Comparison of ENCODE assay signal across 21 mouse cellular contexts in the genomic region with DNA sequence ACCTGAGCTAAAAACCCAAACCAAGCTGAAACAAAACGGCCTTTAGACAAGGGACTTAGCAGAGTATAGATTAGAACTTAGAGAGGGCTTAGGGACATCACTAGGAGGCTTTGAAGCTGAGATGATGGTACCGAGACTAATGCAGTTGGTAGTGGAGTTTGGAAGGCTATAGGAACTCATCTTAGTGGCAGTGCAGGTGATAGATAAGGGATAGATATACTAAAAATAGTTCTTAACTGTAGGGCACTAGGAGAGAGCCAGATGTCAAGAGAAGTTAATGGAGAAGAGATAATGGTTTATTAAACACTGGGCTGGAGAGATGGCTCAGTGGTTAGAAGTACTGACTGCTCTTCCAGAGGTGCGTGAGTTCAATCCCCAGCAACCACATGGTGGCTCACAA. TPM values are rescaled to one million over a fixed set of nuclear protein-coding genes. Genes with fewer than 3 reads are reported as not detected.
DNase-seq lines count a peak whose midpoint lies in the region; ATAC-seq and TF ChIP-seq lines count a peak whose summit lies in the region.
"Had no signal": no experiment of that assay in that cellular context is flagged by ENCODE, and none has a peak within 500 bp of the region (broad histone marks: within the 10 kb centered on the region; RNA-seq: fewer than 3 reads in every experiment).

No protein-coding gene starts in this region.

- no peaks in the 10 kb centered on the region for H3K79me2 ChIP-seq in MEL (ENCODE audit: control insufficient read depth, insufficient read depth, low read length, poor library complexity)

- H3K4me3 ChIP-seq in G1E (ENCODE audit: low read depth, low read length) = no peak overlapping the region
- no peak overlapping the region for H3K4me3 ChIP-seq in MEL (ENCODE audit: control insufficient read depth in 1 of 2, insufficient read depth in 1 of 2, low read depth in 2 of 2, low read length in 2 of 2)
- H3K4me3 ChIP-seq in liver, embryonic 12.5 days = no peak overlapping the region
- H3K4me3 ChIP-seq in liver, embryonic 16.5 days (ENCODE audit: low read depth, low read length) = no peak overlapping the region
- H3K4me3 ChIP-seq in cerebellum, adult 2 months (replicated peaks; ENCODE audit: insufficient read depth, low read depth, low read length) = no peak overlapping the region
- H3K4me3 ChIP-seq: embryonic facial prominence, embryonic 15.5 days; forebrain, embryonic 12.5 days; heart, embryonic 10.5 days; hindbrain, embryonic 12.5 days had no signal

- WGBS in liver, embryonic 12.5 days (ENCODE audit: insufficient replicate concordance) = 37% methylated on average over 3 of the region's 3 CpGs
- 26% methylated on average over 3 of the region's 3 CpGs for WGBS in liver, embryonic 16.5 days (ENCODE audit: insufficient replicate concordance)
- WGBS in cerebellum, adult 2 months = 89% methylated on average over 3 of the region's 3 CpGs

- H3K4me1 ChIP-seq in G1E (ENCODE audit: insufficient read depth, low read depth, low read length) (peaks cover 42% of the 10 kb centered on the region), MEL (ENCODE audit: control insufficient read depth in 1 of 2, insufficient read depth in 2 of 2, low read length in 2 of 2) (peaks cover 3 to 7% of the 10 kb centered on the region in 2 experiments; a peak in 3 of 4 replicates)
- peaks cover 32% of the 10 kb centered on the region for H3K4me1 ChIP-seq in liver, embryonic 12.5 days
- H3K4me1 ChIP-seq in liver, embryonic 16.5 days (ENCODE audit: control insufficient read depth, low read depth, low read length) = peaks cover 27% of the 10 kb centered on the region
- no peaks in the 10 kb centered on the region for H3K4me1 ChIP-seq in cerebellum, adult 2 months (ENCODE audit: control insufficient read depth, insufficient read depth, low read length)

- H3K27me3 ChIP-seq in G1E (ENCODE audit: insufficient read depth, low read length) = no peaks in the 10 kb centered on the region
- no peaks in the 10 kb centered on the region for H3K27me3 ChIP-seq in MEL (ENCODE audit: control insufficient read depth in 1 of 2, insufficient read depth in 2 of 2, low read length in 2 of 2)
- H3K27me3 ChIP-seq in liver, embryonic 12.5 days (replicated peaks) = no peaks in the 10 kb centered on the region
- no peaks in the 10 kb centered on the region for H3K27me3 ChIP-seq in liver, embryonic 16.5 days (ENCODE audit: control insufficient read depth, insufficient read depth, low read depth, low read length)
- no peaks in the 10 kb centered on the region for H3K27me3 ChIP-seq in cerebellum, adult 2 months (ENCODE audit: control insufficient read depth, insufficient read depth, low read length)
- H3K27me3 ChIP-seq: embryonic facial prominence, embryonic 15.5 days; forebrain, embryonic 12.5 days; hindbrain, embryonic 12.5 days had no signal

- no peak overlapping the region for H3K9ac ChIP-seq in MEL (ENCODE audit: control insufficient read depth, low read depth, low read length, poor library complexity, severe bottlenecking)
- no peak overlapping the region for H3K9ac ChIP-seq in liver, embryonic 12.5 days
- no peak overlapping the region for H3K9ac ChIP-seq in liver, embryonic 16.5 days (ENCODE audit: low read depth, low read length)
- H3K9ac ChIP-seq: embryonic facial prominence, embryonic 15.5 days; forebrain, embryonic 12.5 days; hindbrain, embryonic 12.5 days had no signal

- H3K36me3 ChIP-seq in G1E (replicated peaks) = peaks cover 25% of the 10 kb centered on the region
- peaks cover 0 to 8% of the 10 kb centered on the region in 2 experiments; a peak in 2 of 4 replicates for H3K36me3 ChIP-seq in MEL (ENCODE audit: control insufficient read depth in 1 of 2, insufficient read depth in 2 of 2, low read length in 2 of 2)
- H3K36me3 ChIP-seq in liver, embryonic 12.5 days = no peaks in the 10 kb centered on the region
- no peaks in the 10 kb centered on the region; the same call in 1 of the 2 replicates for H3K36me3 ChIP-seq in liver, embryonic 16.5 days (ENCODE audit: control insufficient read depth, insufficient read depth)
- H3K36me3 ChIP-seq: embryonic facial prominence, embryonic 15.5 days; forebrain, embryonic 12.5 days; heart, embryonic 10.5 days; hindbrain, embryonic 12.5 days had no signal

- DNase-seq in G1E (ENCODE audit: low spot score) = no peak
- peak; percentile 35 for DNase-seq in MEL (ENCODE audit: low read depth, low spot score)
- DNase-seq in cerebellum, adult 11 months = no peak
- DNase-seq in spleen, adult 12 weeks (ENCODE audit: low spot score) = no peak
- DNase-seq in cerebellum, adult 2 months = no peak
- no peak for DNase-seq in right cerebral cortex, postnatal 25 days
- DNase-seq: adrenal gland, postnatal 10 days; cerebellum, adult 8-10 months; cerebellum, postnatal 14 days; embryo, embryonic 11 days; gastrocnemius, postnatal 10 days; heart, adult 18-20 months; heart, postnatal 10 days; heart, postnatal 4 days had no signal

- TF ChIP-seq POLR2A in MEL (IDR thresholded peaks at IDR 0.05; ENCODE audit: control insufficient read depth in 1 of 2, insufficient read depth in 1 of 2, low read depth in 1 of 2, low read length in 2 of 2, poor library complexity in 1 of 2) = no peak
- no peak for TF ChIP-seq POLR2A in cerebellum, adult 2 months (IDR thresholded peaks at IDR 0.05; ENCODE audit: borderline replicate concordance, insufficient read depth, low read length)

- peak; percentile 36 to 74; a peak in 3 of 4 replicates for TF ChIP-seq EP300 in MEL (IDR thresholded peaks at IDR 0.05; ENCODE audit: low read depth in 1 of 2, low read length in 2 of 2)

- no peak overlapping the region for H3K27ac ChIP-seq in MEL (ENCODE audit: control insufficient read depth, low read depth, low read length)
- H3K27ac ChIP-seq in liver, embryonic 12.5 days = peak overlapping the region; percentile 81
- H3K27ac ChIP-seq in liver, embryonic 16.5 days (ENCODE audit: low read length) = peak overlapping the region; percentile 36
- H3K27ac ChIP-seq in cerebellum, adult 2 months (ENCODE audit: insufficient read depth, low read length) = no peak overlapping the region
- H3K27ac ChIP-seq: embryonic facial prominence, embryonic 15.5 days; forebrain, embryonic 12.5 days; heart, embryonic 10.5 days; hindbrain, embryonic 12.5 days had no signal

- peak; percentile 54 for ATAC-seq in G1E (ENCODE audit: extremely low read depth, insufficient number of reproducible peaks, low FRiP score, poor library complexity, severe bottlenecking)
- ATAC-seq in liver, embryonic 12.5 days = peak; percentile 93
- ATAC-seq in liver, embryonic 16.5 days (ENCODE audit: low read depth) = peak; percentile 92
- ATAC-seq: forebrain, embryonic 16.5 days had no signal

- TF ChIP-seq RAD21 in MEL (IDR thresholded peaks at IDR 0.05; ENCODE audit: low read depth, low read length) = no peak

- H3K9me3 ChIP-seq in G1E (replicated peaks) = no peaks in the 10 kb centered on the region
- H3K9me3 ChIP-seq in MEL (replicated peaks; ENCODE audit: insufficient read depth, low read length) = no peaks in the 10 kb centered on the region
- no peaks in the 10 kb centered on the region for H3K9me3 ChIP-seq in liver, embryonic 12.5 days (replicated peaks)
- no peaks in the 10 kb centered on the region for H3K9me3 ChIP-seq in liver, embryonic 16.5 days (replicated peaks; ENCODE audit: control insufficient read depth, low read length)
- H3K9me3 ChIP-seq: embryonic facial prominence, embryonic 15.5 days; forebrain, embryonic 12.5 days; heart, embryonic 10.5 days; hindbrain, embryonic 12.5 days had no signal

- TF ChIP-seq CTCF in G1E (IDR thresholded peaks at IDR 0.05; ENCODE audit: low read depth, low read length) (no peak), MEL (IDR thresholded peaks at IDR 0.05 in 2 of 3, conservative IDR thresholded peaks at IDR 0.05 in 1 of 3; ENCODE audit: control insufficient read depth in 1 of 3, insufficient read depth in 1 of 3, low read depth in 2 of 3, low read length in 3 of 3, poor library complexity in 1 of 3, severe bottlenecking in 1 of 3) (no peak)
- TF ChIP-seq CTCF in cerebellum, adult 2 months (IDR thresholded peaks at IDR 0.05; ENCODE audit: borderline replicate concordance, insufficient read depth, low read depth, low read length) = no peak

- peak overlapping the region; percentile 32 for H3K4me2 ChIP-seq in liver, embryonic 12.5 days
- no peak overlapping the region for H3K4me2 ChIP-seq in liver, embryonic 16.5 days (ENCODE audit: low read depth, low read length)
- H3K4me2 ChIP-seq: embryonic facial prominence, embryonic 15.5 days; forebrain, embryonic 12.5 days; hindbrain, embryonic 12.5 days had no signal

TF ChIP-seq in MEL, 35 proteins besides CTCF, POLR2A, EP300 and RAD21:
- TF ChIP-seq MYB (IDR thresholded peaks at IDR 0.05; ENCODE audit: low read depth, low read length) = peak; percentile 14; the same call in 1 of the 2 replicates
- no peak for TF ChIP-seq POLR2AphosphoS5 (IDR thresholded peaks at IDR 0.05; ENCODE audit: borderline replicate concordance, low read depth, low read length)
- peak; percentile 67 for TF ChIP-seq GATA1 (IDR thresholded peaks at IDR 0.05; ENCODE audit: low read depth, low read length)
- TF ChIP-seq ZC3H11A (IDR thresholded peaks at IDR 0.05; ENCODE audit: low read depth, low read length) = no peak
- peak; percentile 50 for TF ChIP-seq ETS1 (IDR thresholded peaks at IDR 0.05; ENCODE audit: low read depth, low read length)
- peak; percentile 95 for TF ChIP-seq MEF2A (IDR thresholded peaks at IDR 0.05; ENCODE audit: extremely low read depth, insufficient replicate concordance, low read depth, low read length, poor library complexity, severe bottlenecking)
- no peak for TF ChIP-seq KAT2A (conservative IDR thresholded peaks at IDR 0.05; ENCODE audit: low read depth, low read length)
- TF ChIP-seq TCF12 (IDR thresholded peaks at IDR 0.05; ENCODE audit: low read depth, low read length) = peak; percentile 82

RNA-seq across cellular contexts. Expression of a gene that starts 15.4 kb away (rescaled TPM):
- total RNA-seq in G1E (2014; fragmentation: Nextera tagmentation) (12.3 and 19.4 TPM in 2 replicates), G1E (2017) (1.5 and 2.1 TPM in 2 replicates), MEL (2012; rRNA removed) (0.10 and 0.12 TPM in 2 replicates)
- polyA plus RNA-seq in G1E (2012) (3.4 and 3.5 TPM in 2 replicates), MEL (2012; ENCODE audit: insufficient read depth in 1 of 2, insufficient read length in 2 of 2, low read depth in 1 of 2, low replicate concordance in 2 of 2, missing spikeins in 1 of 2) (under 1 TPM in 1 of 2 experiments, not detected in 1; 0.15 TPM)
- 28.6 and 30.8 TPM in 2 replicates for polyA plus RNA-seq in liver, embryonic 12.5 days (2016; fragmentation: Nextera tagmentation; extraction: Ambion mirVana)
- polyA plus RNA-seq in liver, embryonic 16.5 days (2015; fragmentation: Nextera tagmentation; extraction: Ambion mirVana) = 42.6 and 44.4 TPM in 2 replicates
- polyA plus RNA-seq in cerebellum, adult 2 months (2012; rRNA removed) = 31.4 and 35.2 TPM in 2 replicates

Comparison
In these comparisons a context has a peak if more than half of its experiments do, and no peak if none do; other contexts are left out.
1. H3K27ac ChIP-seq: peak in liver, embryonic 12.5 days (single experiment) and liver, embryonic 16.5 days (single experiment); none in MEL (single experiment) and cerebellum, adult 2 months (single experiment).
2. Peak in every context shown above with its lines, with median percentiles within 50 percentile points of each other: ATAC-seq.